Mouse (Mus musculus) midbrain, postnatal 0 days (tissue): ENCODE measurements around the gene Gsto2. TPM values are rescaled to one million over a fixed set of nuclear protein-coding genes. Genes with fewer than 3 reads are reported as not detected.

ENCODE experiments used
- ATAC-seq: fragments of 200-750 bp; cut with Nextera tagmentation; 2 replicates; pipeline ENCODE4 v1.8.0; 2017; ENCODE audit warnings: moderate number of reproducible peaks, mild to moderate bottlenecking, moderate TSS enrichment, moderate library complexity; ENCODE audit not compliant: low FRiP score
- DNase-seq: peaks from one replicate; pipeline ENCODE4 v3.0.0-alpha.2; 2015; ENCODE audit warnings: low spot score
- H3K27ac ChIP-seq: fragments of 300-500 bp; sonication (generic); 2 replicates; pipeline ENCODE4 v1.5.1; 2014; ENCODE audit warnings: low read depth, mild to moderate bottlenecking, low read length, mixed read lengths
- H3K27me3 ChIP-seq: fragments of 300-500 bp; sonication (generic); 2 replicates; pipeline ENCODE4 v1.6.1; 2014; ENCODE audit warnings: low read length, control low read depth, mixed read lengths; ENCODE audit not compliant: insufficient read depth
- H3K36me3 ChIP-seq: fragments of 300-500 bp; sonication (generic); 2 replicates; pipeline ENCODE4 v1.6.1; 2014; ENCODE audit warnings: low read length, control low read depth, mixed read lengths; ENCODE audit not compliant: insufficient read depth
- H3K4me1 ChIP-seq: fragments of 300-500 bp; sonication (generic); 2 replicates; pipeline ENCODE4 v1.6.1; 2014; ENCODE audit warnings: mild to moderate bottlenecking, control low read depth, antibody characterized with exemption, low read length, mixed read lengths; ENCODE audit not compliant: insufficient read depth
- H3K4me2 ChIP-seq: fragments of 300-500 bp; sonication (generic); 2 replicates; pipeline ENCODE4 v1.6.1; 2014; ENCODE audit warnings: low read depth, mild to moderate bottlenecking, low read length, mixed read lengths; ENCODE audit not compliant: poor library complexity, severe bottlenecking
- H3K4me3 ChIP-seq: fragments of 300-500 bp; sonication (generic); 2 replicates; pipeline ENCODE4 v1.5.1; 2014; ENCODE audit warnings: low read depth, mild to moderate bottlenecking, low read length, moderate library complexity
- H3K9ac ChIP-seq: fragments of 300-500 bp; sonication (generic); replicated peaks from 2 replicates; pipeline ENCODE4 v1.6.1; 2014; ENCODE audit warnings: mild to moderate bottlenecking, low read length, moderate library complexity, mixed read lengths; ENCODE audit not compliant: poor library complexity, severe bottlenecking
- H3K9me3 ChIP-seq: fragments of 300-500 bp; sonication (generic); 2 replicates; pipeline ENCODE4 v1.6.1; 2016; ENCODE audit warnings: low read length, control low read depth
- CTCF ChIP-seq: IDR thresholded peaks from 2 replicates; pipeline ENCODE4 v1.5.1; 2016; ENCODE audit warnings: antibody characterized with exemption, mild to moderate bottlenecking
- WGBS: fragments of 180-500 bp; shearing (Covaris S2); extraction: QIAGEN DNeasy Blood & Tissue Kit; methylation state at CpG from one replicate; pipeline ENCODE4 v1.1.7; 2014; 5-methylcytosine and 5-hydroxymethylcytosine counted together
- microRNA-seq: library from miRNA; unstranded; fragments of <30 nt; microRNA quantifications from one replicate; pipeline ENCODE4, GENCODE M21; 2016; ENCODE audit warnings: borderline number of aligned reads
- polyA plus RNA-seq: library from polyadenylated mRNA; unstranded; fragments of >200 nt; fragmentation: Nextera tagmentation; extraction: Ambion mirVana; gene quantifications from 2 replicates; pipeline ENCODE4 v1.2.1, GENCODE M21; 2015
- total RNA-seq: library from RNA; depleted of rRNA; stranded (reverse); fragments of >200 nt; gene quantifications from 2 replicates; pipeline ENCODE4 v1.2.3, GENCODE M21; 2014; rRNA removed

Gene Gsto2
- total and polyA plus RNA-seq, 2 experiments from 2014 or later: 0.16 to 1.1 TPM

- no peak overlapping the region for H3K4me3 ChIP-seq
- no peak overlapping the region for H3K9ac ChIP-seq
- no peaks in the 10 kb centered on the region for H3K27me3 ChIP-seq
- no peak for ATAC-seq
- H3K27ac ChIP-seq: no peak overlapping the region
- TF ChIP-seq CTCF: no peak
- no peaks in the 10 kb centered on the region for H3K4me1 ChIP-seq
- no peak overlapping the region for H3K4me2 ChIP-seq
- H3K9me3 ChIP-seq: no peaks in the 10 kb centered on the region
- 87% methylated on average over 6 of the region's 6 CpGs for WGBS
- DNase-seq: no peak
- no peaks in the 10 kb centered on the region for H3K36me3 ChIP-seq
Observed at GRCm38 (mm10) chr19:47935530-47935929, 70.2 kb downstream of the Gsto2 start.

Small RNA genes within 50 kb of the gene (microRNA-seq; reads per million reads assigned to microRNA genes)
- gene Gm22240: not detected

Other genes with a start within 250 kb of the Gsto2 start
- gene Col17a1, start 173.4 kb upstream of the Gsto2 start, total RNA-seq: 0.33 and 1.6 TPM in 2 replicates
- gene Col17a1, start 173.4 kb upstream of the Gsto2 start, polyA plus RNA-seq: 0.33 and 0.39 TPM in 2 replicates
- gene Sfr1, start 133.9 kb upstream of the Gsto2 start, total RNA-seq: 42.7 and 48.9 TPM in 2 replicates
- gene Sfr1, start 133.9 kb upstream of the Gsto2 start, polyA plus RNA-seq: 183 TPM in 2 replicates
- 95.4 and 142 TPM in 2 replicates for gene Gsto1, start 10.6 kb upstream of the Gsto2 start, total RNA-seq
- gene Gsto1, start 10.6 kb upstream of the Gsto2 start, polyA plus RNA-seq: 148 and 152 TPM in 2 replicates
- gene Cfap43, start 53.8 kb downstream of the Gsto2 start, total RNA-seq: 0.66 and 4.2 TPM in 2 replicates
- 0.82 and 2.6 TPM in 2 replicates for gene Cfap43, start 53.8 kb downstream of the Gsto2 start, polyA plus RNA-seq
- 2.7 and 3.5 TPM in 2 replicates for gene Itprip, start 53.8 kb downstream of the Gsto2 start, total RNA-seq
- 1.4 and 1.5 TPM in 2 replicates for gene Itprip, start 53.8 kb downstream of the Gsto2 start, polyA plus RNA-seq
- 0.38 and 1.2 TPM in 2 replicates for gene Cfap58, start 72.1 kb downstream of the Gsto2 start, total RNA-seq
- gene Cfap58, start 72.1 kb downstream of the Gsto2 start, polyA plus RNA-seq: 0.54 and 0.91 TPM in 2 replicates